Mouse (Mus musculus) ES-E14 (cell line): Measurements from ENCODE around the gene Ube2l6.
A peak's percentile ranks its signal among the peaks of the same experiment; 100 is the strongest.

Experiments
- CHD2 ChIP-seq: IDR thresholded peaks from 2 replicates; pipeline ENCODE4 v1.6.1; 2014; ENCODE audit warnings: mild to moderate bottlenecking, low read depth, low read length, inconsistent platforms
- MAFK ChIP-seq: IDR thresholded peaks from 2 replicates; pipeline ENCODE4 v1.6.1; 2014; ENCODE audit warnings: mild to moderate bottlenecking, low read depth, low read length, inconsistent platforms; ENCODE audit not compliant: insufficient read depth
- ZC3H11A ChIP-seq: IDR thresholded peaks from 2 replicates; pipeline ENCODE4 v1.6.1; 2012; ENCODE audit warnings: low read depth, mild to moderate bottlenecking, inconsistent platforms, low read length, borderline replicate concordance

GRCm38 (mm10) chr2:84779210-84779609 is 19.4 kb upstream of the Ube2l6 start:
- TF ChIP-seq CHD2 (no peak), ZC3H11A (0 out of 2 replicates have a peak, but pooled peaks have one; percentile 3), MAFK (no peak)
